Mouse (Mus musculus): ENCODE measurements around the gene Pabpn1l.

The Pabpn1l gene

GRCm38 (mm10) chr8:122618660-122619378 is 3.7 kb downstream of the Pabpn1l start:
- no peak for DNase-seq (ENCODE audit: low spot score)

- peak; percentile 94 for DNase-seq (ENCODE audit: low spot score)
These were observed 4.5 kb downstream of the Pabpn1l start for GRCm38 (mm10) chr8:122617947-122618546.

- peak; percentile 67 for DNase-seq (ENCODE audit: low spot score)
These were observed 6.2 kb downstream of the Pabpn1l start for GRCm38 (mm10) chr8:122616181-122616905.

- DNase-seq (ENCODE audit: low spot score) = peak; percentile 98
These were observed 11.0 kb downstream of the Pabpn1l start, which contains the start of the genes Galns and Trappc2l for GRCm38 (mm10) chr8:122611295-122612133. Gene Galns (minus strand): TSS chr8:122611463. Gene Trappc2l (plus strand): TSS chr8:122611640.

- DNase-seq (ENCODE audit: low spot score) = no peak
These were observed 11.8 kb downstream of the Pabpn1l start for GRCm38 (mm10) chr8:122610612-122611277.

GRCm38 (mm10) chr8:122610209-122610608 is 12.3 kb downstream of the Pabpn1l start:
- no peak for DNase-seq (ENCODE audit: low spot score)

- DNase-seq (ENCODE audit: low spot score) = no peak
These were observed 15.7 kb downstream of the Pabpn1l start for GRCm38 (mm10) chr8:122606810-122607209.

- no peak for DNase-seq (ENCODE audit: low spot score)
These were observed 17.2 kb downstream of the Pabpn1l start for GRCm38 (mm10) chr8:122605367-122605766.

GRCm38 (mm10) chr8:122604640-122605039 is 17.9 kb downstream of the Pabpn1l start:
- no peak for DNase-seq (ENCODE audit: low spot score)

GRCm38 (mm10) chr8:122600666-122601065 is 21.9 kb downstream of the Pabpn1l start:
- DNase-seq (ENCODE audit: low spot score) = no peak

- DNase-seq (ENCODE audit: low spot score) = no peak
These were observed 26.5 kb downstream of the Pabpn1l start for GRCm38 (mm10) chr8:122596031-122596430.

GRCm38 (mm10) chr8:122593783-122594507 is 28.6 kb downstream of the Pabpn1l start:
- DNase-seq (ENCODE audit: low spot score) = no peak

GRCm38 (mm10) chr8:122593240-122593639 is 29.3 kb downstream of the Pabpn1l start:
- DNase-seq (ENCODE audit: low spot score) = no peak

GRCm38 (mm10) chr8:122586749-122587148 is 35.8 kb downstream of the Pabpn1l start:
- DNase-seq (ENCODE audit: low spot score) = no peak

GRCm38 (mm10) chr8:122586171-122586570 is 36.4 kb downstream of the Pabpn1l start:
- no peak for DNase-seq (ENCODE audit: low spot score)

GRCm38 (mm10) chr8:122585411-122585891 is 37.1 kb downstream of the Pabpn1l start:
- no peak for DNase-seq (ENCODE audit: low spot score)

- DNase-seq (ENCODE audit: low spot score) = no peak
These were observed 37.6 kb downstream of the Pabpn1l start for GRCm38 (mm10) chr8:122584981-122585380.

GRCm38 (mm10) chr8:122580926-122581325 is 41.6 kb downstream of the Pabpn1l start:
- DNase-seq (ENCODE audit: low spot score) = no peak

GRCm38 (mm10) chr8:122579196-122579595 is 43.3 kb downstream of the Pabpn1l start:
- DNase-seq (ENCODE audit: low spot score) = no peak

- DNase-seq (ENCODE audit: low spot score) = no peak
These were observed 45.4 kb downstream of the Pabpn1l start for GRCm38 (mm10) chr8:122577116-122577515.

GRCm38 (mm10) chr8:122576648-122577022 is 45.9 kb downstream of the Pabpn1l start, which contains the start of gene Aprt:
Gene Aprt (minus strand): TSS chr8:122576909.
- DNase-seq (ENCODE audit: low spot score) = peak; percentile 97
